In the genomic region with DNA sequence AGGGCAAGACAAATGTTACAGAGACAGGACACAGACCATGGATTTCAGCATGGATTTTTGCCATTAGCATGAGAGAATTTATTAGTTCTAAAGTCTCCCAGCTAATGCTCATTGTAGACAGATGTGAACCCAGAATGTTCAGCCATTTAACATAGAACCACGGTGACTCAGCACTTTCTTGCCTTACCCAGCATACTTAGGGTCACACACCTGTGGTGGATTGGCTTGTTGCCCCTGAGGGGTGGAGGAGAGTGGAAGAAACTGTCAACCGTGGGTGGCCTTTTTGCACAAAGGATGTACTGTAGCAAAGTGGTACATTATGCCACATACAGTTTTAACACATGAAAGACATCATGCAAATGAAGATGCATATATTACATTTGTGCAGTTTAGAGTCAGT, we compare ENCODE assay signal across 25 mouse cellular contexts. TPM values are rescaled to one million over a fixed set of nuclear protein-coding genes. Genes with fewer than 3 reads are reported as not detected.
DNase-seq lines count a peak whose midpoint lies in the region; ATAC-seq and TF ChIP-seq lines count a peak whose summit lies in the region.
"Had no signal": no experiment of that assay in that cellular context is flagged by ENCODE, and none has a peak within 500 bp of the region (broad histone marks: within the 10 kb centered on the region; RNA-seq: fewer than 3 reads in every experiment).

No protein-coding gene starts in this region.

- intact Hi-C loops in heart, postnatal 14 days (cut with DNase I) = no loop called here
- intact Hi-C loops in left cerebral cortex, postnatal 4 days (cut with DNase I) = no loop called here

- no peak overlapping the region for H3K9ac ChIP-seq in heart, embryonic 12.5 days
- no peak overlapping the region for H3K9ac ChIP-seq in hindbrain, postnatal 0 days (replicated peaks; ENCODE audit: low read length)
- H3K9ac ChIP-seq: limb, embryonic 15.5 days; liver, embryonic 15.5 days; neural tube, embryonic 15.5 days; stomach, embryonic 15.5 days had no signal

- 76% methylated on average over 2 of the region's 2 CpGs for WGBS in heart, embryonic 12.5 days
- 59% methylated on average over 2 of the region's 2 CpGs for WGBS in hindbrain, postnatal 0 days

- no peak for TF ChIP-seq POLR2A in bone marrow macrophage, adult 2 months (IDR thresholded peaks at IDR 0.05; ENCODE audit: borderline replicate concordance, low read depth, low read length)

- no peak for DNase-seq in heart, postnatal 14 days
- no peak for DNase-seq in layer of hippocampus, adult 2 months (ENCODE audit: low spot score in 2 of 2)
- no peak for DNase-seq in layer of hippocampus, adult 11-12 months (ENCODE audit: low spot score)
- DNase-seq in left cerebral cortex, postnatal 4 days = no peak
- DNase-seq in hindbrain, postnatal 0 days (ENCODE audit: low spot score) = no peak
- DNase-seq: adrenal gland, postnatal 36 days; cerebellum, adult 11-12 months; cerebellum, postnatal 10 days; gastrocnemius, postnatal 14 days; kidney, postnatal 4 days; right cerebral cortex, adult 18-20 months; right cerebral cortex, postnatal 4 days; thymus, adult 18-20 months had no signal

- H3K4me1 ChIP-seq in heart, embryonic 12.5 days (replicated peaks) = peaks cover 48% of the 10 kb centered on the region
- H3K4me1 ChIP-seq in bone marrow macrophage, adult 2 months (ENCODE audit: control insufficient read depth, insufficient read depth, low read length) = peaks cover 37% of the 10 kb centered on the region
- H3K4me1 ChIP-seq in hindbrain, postnatal 0 days (ENCODE audit: insufficient read depth, low read length) = peaks cover 5% of the 10 kb centered on the region; the same call in 1 of the 2 replicates

- H3K27ac ChIP-seq in heart, embryonic 12.5 days (ENCODE audit: poor library complexity, severe bottlenecking) = peak overlapping the region; percentile 26; the same call in 1 of the 2 replicates
- peak overlapping the region; percentile 95; the same call in 1 of the 2 replicates for H3K27ac ChIP-seq in layer of hippocampus, adult 2 months
- H3K27ac ChIP-seq in bone marrow macrophage, adult 2 months (ENCODE audit: insufficient read depth, low read depth, low read length) = peak overlapping the region; percentile 49; the same call in 1 of the 2 replicates
- no peak overlapping the region for H3K27ac ChIP-seq in hindbrain, postnatal 0 days
- H3K27ac ChIP-seq: embryonic facial prominence, embryonic 10.5 days; forebrain, embryonic 10.5 days; left cerebral cortex, adult 2 months; limb, embryonic 15.5 days; liver, embryonic 15.5 days; midbrain, embryonic 10.5 days; neural tube, embryonic 15.5 days; stomach, embryonic 15.5 days had no signal

- H3K4me2 ChIP-seq in heart, embryonic 12.5 days = no peak overlapping the region
- no peak overlapping the region for H3K4me2 ChIP-seq in hindbrain, postnatal 0 days (ENCODE audit: low read depth, low read length)
- H3K4me2 ChIP-seq: limb, embryonic 15.5 days; liver, embryonic 15.5 days; neural tube, embryonic 15.5 days; stomach, embryonic 15.5 days had no signal

- no peak for ATAC-seq in heart, embryonic 12.5 days (ENCODE audit: insufficient number of reproducible peaks, low FRiP score)
- ATAC-seq in hindbrain, postnatal 0 days = no peak
- ATAC-seq: forebrain, embryonic 16.5 days; intestine, postnatal 0 days had no signal

- H3K36me3 ChIP-seq in heart, embryonic 12.5 days = 0 out of 2 replicates have a peak, but pooled peaks cover 3% of the 10 kb centered on the region
- no peaks in the 10 kb centered on the region for H3K36me3 ChIP-seq in hindbrain, postnatal 0 days (ENCODE audit: insufficient read depth, low read length)
- H3K36me3 ChIP-seq: limb, embryonic 15.5 days; liver, embryonic 15.5 days; midbrain, embryonic 10.5 days; neural tube, embryonic 15.5 days; stomach, embryonic 15.5 days had no signal

- H3K27me3 ChIP-seq in heart, embryonic 12.5 days (replicated peaks) = no peaks in the 10 kb centered on the region
- no peaks in the 10 kb centered on the region for H3K27me3 ChIP-seq in hindbrain, postnatal 0 days (ENCODE audit: insufficient read depth, low read length)
- H3K27me3 ChIP-seq: limb, embryonic 15.5 days; neural tube, embryonic 15.5 days; stomach, embryonic 15.5 days had no signal

- H3K4me3 ChIP-seq in heart, embryonic 12.5 days = no peak overlapping the region
- H3K4me3 ChIP-seq in layer of hippocampus, adult 2 months = no peak overlapping the region
- H3K4me3 ChIP-seq in bone marrow macrophage, adult 2 months (ENCODE audit: insufficient read depth, low read length) = peak overlapping the region; percentile 33
- H3K4me3 ChIP-seq in hindbrain, postnatal 0 days (ENCODE audit: low read length) = no peak overlapping the region
- H3K4me3 ChIP-seq: embryonic facial prominence, embryonic 10.5 days; forebrain, embryonic 10.5 days; left cerebral cortex, adult 2 months; limb, embryonic 15.5 days; liver, embryonic 15.5 days; midbrain, embryonic 10.5 days; neural tube, embryonic 15.5 days; stomach, embryonic 15.5 days had no signal

- TF ChIP-seq CTCF in layer of hippocampus, adult 2 months (conservative IDR thresholded peaks at IDR 0.05) = no peak
- no peak for TF ChIP-seq CTCF in bone marrow macrophage, adult 2 months (IDR thresholded peaks at IDR 0.05; ENCODE audit: low read depth, low read length)
- no peak for TF ChIP-seq CTCF in hindbrain, postnatal 0 days (IDR thresholded peaks at IDR 0.05; ENCODE audit: low read depth)

- H3K9me3 ChIP-seq in heart, embryonic 12.5 days (replicated peaks) = no peaks in the 10 kb centered on the region
- no peaks in the 10 kb centered on the region for H3K9me3 ChIP-seq in hindbrain, postnatal 0 days (ENCODE audit: low read length)
- H3K9me3 ChIP-seq: embryonic facial prominence, embryonic 10.5 days; forebrain, embryonic 10.5 days; limb, embryonic 15.5 days; liver, embryonic 15.5 days; midbrain, embryonic 10.5 days; neural tube, embryonic 15.5 days; stomach, embryonic 15.5 days had no signal

RNA-seq across cellular contexts. Expression of gene Tanc1, which starts 5.0 kb away (rescaled TPM):
- 37.4 and 40.9 TPM in 2 replicates for polyA plus RNA-seq in heart, embryonic 12.5 days (2016; fragmentation: Nextera tagmentation; extraction: Ambion mirVana)
- 10 to 100 TPM; 31.9 to 37.8 TPM for total RNA-seq in heart, postnatal 14 days (2021)
- 100 to 1,000 TPM; 118 to 124 TPM for total RNA-seq in layer of hippocampus, adult 2 months (2021)
- polyA plus RNA-seq in bone marrow macrophage, adult 2 months (2012; ENCODE audit: insufficient read depth, insufficient read length, missing spikeins) = 6.6 and 8.3 TPM in 2 replicates
- 10 to 100 TPM in 1 of 2 experiments, 1 to 10 TPM in 1; 9.4 to 10.8 TPM for total RNA-seq in left cerebral cortex, postnatal 4 days (2021)
- total RNA-seq in hindbrain, postnatal 0 days (2014; rRNA removed) = 10.6 and 12.1 TPM in 2 replicates
- polyA plus RNA-seq in hindbrain, postnatal 0 days (2015; fragmentation: Nextera tagmentation; extraction: Ambion mirVana) = 4.2 and 4.8 TPM in 2 replicates
